Mouse (Mus musculus): ENCODE measurements around the gene Myl6b.

Gene Myl6b

GRCm38 (mm10) chr10:128451014-128451413 lies 47.5 kb downstream of the Myl6b start:
- DNase-seq (ENCODE audit: low spot score in 2 of 2) = no peak

GRCm38 (mm10) chr10:128445407-128445806 lies 53.1 kb downstream of the Myl6b start:
- no peak for DNase-seq (ENCODE audit: low spot score in 2 of 2)

GRCm38 (mm10) chr10:128444354-128444753 lies 54.1 kb downstream of the Myl6b start:
- DNase-seq (ENCODE audit: low spot score in 2 of 2) = no peak

Measured in frontal cortex, postnatal 36 days (tissue).